Mouse (Mus musculus): ENCODE results near the gene Synj2.

The Synj2 gene

GRCm38 (mm10) chr17:5936276-5936675 is 4.8 kb upstream of the Synj2 start:
- DNase-seq, result peak; percentile 83

- peak; percentile 36 for DNase-seq
Observed at GRCm38 (mm10) chr17:5937441-5937840, 3.6 kb upstream of the Synj2 start.

GRCm38 (mm10) chr17:5939871-5940270 is 1.2 kb upstream of the Synj2 start:
- no peak for DNase-seq

GRCm38 (mm10) chr17:5940792-5941191 is 288 bp upstream of the Synj2 start:
- peak; percentile 87 for DNase-seq

- DNase-seq, result no peak
Observed at GRCm38 (mm10) chr17:5942156-5942555, 1.1 kb downstream of the Synj2 start.

GRCm38 (mm10) chr17:5943053-5943452 is 2.0 kb downstream of the Synj2 start:
- DNase-seq, result peak; percentile 54

GRCm38 (mm10) chr17:5947039-5947438 is 6.0 kb downstream of the Synj2 start:
- DNase-seq, result no peak

GRCm38 (mm10) chr17:5952455-5952854 is 11.4 kb downstream of the Synj2 start:
- no peak for DNase-seq

GRCm38 (mm10) chr17:5956350-5957000 is 15.4 kb downstream of the Synj2 start:
- DNase-seq, result no peak

GRCm38 (mm10) chr17:5957097-5957496 is 16.0 kb downstream of the Synj2 start:
- peak; percentile 34 for DNase-seq

- DNase-seq, result no peak
Observed at GRCm38 (mm10) chr17:5958229-5958628, 17.1 kb downstream of the Synj2 start.

GRCm38 (mm10) chr17:5958636-5959035 is 17.6 kb downstream of the Synj2 start:
- no peak for DNase-seq

GRCm38 (mm10) chr17:5959096-5959495 is 18.0 kb downstream of the Synj2 start:
- peak; percentile 44 for DNase-seq

- DNase-seq, result peak; percentile 28
Observed at GRCm38 (mm10) chr17:5959802-5960201, 18.7 kb downstream of the Synj2 start.

- peak; percentile 44 for DNase-seq
Observed at GRCm38 (mm10) chr17:5963766-5964165, 22.7 kb downstream of the Synj2 start.

- DNase-seq, result no peak
Observed at GRCm38 (mm10) chr17:5965084-5965781, 24.2 kb downstream of the Synj2 start.

GRCm38 (mm10) chr17:5966706-5967105 is 25.6 kb downstream of the Synj2 start:
- DNase-seq, result no peak

GRCm38 (mm10) chr17:5968562-5968961 is 27.5 kb downstream of the Synj2 start:
- peak; percentile 38 for DNase-seq

- DNase-seq, result no peak
Observed at GRCm38 (mm10) chr17:5969246-5969645, 28.2 kb downstream of the Synj2 start.

- DNase-seq, result no peak
Observed at GRCm38 (mm10) chr17:5970298-5970821, 29.3 kb downstream of the Synj2 start.

- DNase-seq, result no peak
Observed at GRCm38 (mm10) chr17:5973536-5973935, 32.5 kb downstream of the Synj2 start.

GRCm38 (mm10) chr17:5975099-5975977 is 34.3 kb downstream of the Synj2 start:
- peak; percentile 79 for DNase-seq

Data from lung, postnatal 36 days (tissue).